Mouse (Mus musculus): ENCODE measurements around the gene Crtap.

The Crtap gene

DNA sequence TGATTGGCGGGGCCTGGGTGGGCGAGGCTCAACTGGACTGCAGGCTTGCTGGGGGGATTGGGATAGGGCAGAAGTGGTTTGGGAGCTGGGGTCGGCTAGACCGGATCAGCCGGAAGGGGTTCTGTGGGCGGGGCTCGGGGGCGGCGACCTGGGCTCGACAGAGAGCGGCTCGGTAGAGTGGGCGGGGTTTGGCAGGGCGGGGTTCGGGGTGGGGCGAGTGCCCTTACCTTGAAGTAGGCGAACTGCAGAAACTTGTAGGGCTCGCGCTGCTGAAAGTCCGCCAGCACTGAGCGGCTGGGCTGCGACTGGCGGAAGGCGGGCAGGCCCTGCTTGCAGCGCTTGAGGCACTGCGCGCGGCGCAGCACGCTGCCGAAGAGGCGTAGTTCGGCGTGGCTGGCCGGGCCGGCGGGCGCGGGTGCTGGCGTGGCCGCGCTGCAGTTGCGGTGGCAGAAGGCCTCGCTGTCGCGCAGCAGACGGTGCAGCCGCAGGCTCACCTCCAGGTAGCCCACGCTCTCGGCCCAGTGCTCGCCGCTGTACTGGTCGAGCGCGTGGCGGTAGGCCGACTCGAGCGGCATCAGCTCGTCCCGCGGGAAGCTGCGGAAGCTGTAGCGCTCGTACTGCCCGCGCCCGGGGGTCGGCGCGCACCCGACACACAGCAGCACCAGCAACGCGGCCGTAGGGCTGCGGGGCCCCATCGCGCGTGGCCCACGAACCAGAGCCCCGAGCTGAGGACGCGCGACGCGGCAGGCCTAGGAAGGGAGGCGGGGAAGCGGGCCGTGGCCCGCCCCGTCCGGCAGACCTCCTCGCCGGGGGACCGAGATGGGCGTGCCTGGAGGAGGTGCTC lies at the start of gene Crtap:
TSS of gene Crtap (minus strand) at position 771 of the 844 bp plus-strand sequence.
- DNase-seq (ENCODE audit: low read depth, low spot score): peak; percentile 96

- peak; percentile 45 for DNase-seq (ENCODE audit: low read depth, low spot score)
Measured at GRCm38 (mm10) chr9:114435668-114436067, 45.2 kb upstream of the Crtap start.

GRCm38 (mm10) chr9:114428103-114428834 lies 37.8 kb upstream of the Crtap start:
- DNase-seq (ENCODE audit: low read depth, low spot score): no peak

- DNase-seq (ENCODE audit: low read depth, low spot score): no peak
Measured at GRCm38 (mm10) chr9:114427425-114427824, 37.0 kb upstream of the Crtap start.

DNA sequence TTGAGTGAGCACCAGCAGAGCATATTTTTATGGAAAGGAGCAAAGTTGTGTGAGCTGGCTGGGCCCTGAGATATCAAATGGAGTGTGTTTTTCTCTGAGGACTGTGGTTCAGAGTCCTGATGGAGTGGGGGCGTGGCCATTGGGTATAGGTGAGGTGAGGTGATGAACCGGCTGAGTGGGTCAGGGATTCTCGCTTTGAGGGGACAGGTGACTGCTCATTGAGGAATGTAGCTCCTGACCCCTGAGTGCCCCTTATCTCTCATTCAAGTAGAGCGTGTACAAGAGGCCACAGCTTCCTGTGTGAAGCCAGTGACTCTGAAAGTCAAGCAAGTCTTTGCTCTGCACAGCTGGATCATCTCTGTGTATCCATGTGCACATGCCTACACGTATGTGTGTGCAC lies 35.7 kb upstream of the Crtap start:
- DNase-seq (ENCODE audit: low read depth, low spot score): no peak

DNA sequence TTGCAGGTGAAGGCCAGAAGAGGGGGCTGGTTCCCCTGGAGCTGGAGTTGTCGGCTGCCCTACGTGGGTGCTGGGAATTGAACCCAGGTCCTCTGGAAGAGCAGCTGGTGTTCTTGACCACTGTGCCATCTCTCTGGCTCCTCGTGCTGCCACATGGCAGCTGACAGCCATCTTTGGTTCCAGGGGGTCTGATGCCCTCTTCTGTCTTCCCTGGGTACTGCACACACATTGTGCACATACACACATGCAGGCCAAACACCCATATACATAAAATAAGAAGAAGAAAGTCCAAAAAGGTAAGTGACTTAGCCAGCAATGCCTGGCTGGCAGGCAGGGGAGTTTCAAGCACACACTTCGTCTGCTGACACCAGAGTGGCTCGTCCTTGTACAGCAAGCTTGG lies 35.1 kb upstream of the Crtap start:
- DNase-seq (ENCODE audit: low read depth, low spot score): peak; percentile 70

DNA sequence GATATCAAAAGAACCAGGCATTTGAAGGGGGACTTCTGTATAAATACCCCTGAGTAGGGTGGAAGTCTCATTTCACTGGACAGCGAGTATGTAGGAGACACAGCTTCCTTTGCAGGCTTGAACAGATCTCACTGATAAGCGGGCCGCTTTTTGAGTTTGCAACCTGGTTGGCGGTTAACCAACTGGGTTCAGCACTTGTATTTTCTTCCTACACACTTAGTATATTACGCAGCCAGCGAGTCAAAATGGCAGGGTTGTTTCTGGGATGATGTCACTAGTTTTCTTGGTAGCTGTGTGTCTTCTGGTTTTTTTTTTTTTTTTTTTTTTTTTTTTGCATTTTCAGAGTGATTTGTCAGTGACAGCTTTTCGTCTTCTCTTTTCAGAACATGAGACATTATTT lies 31.3 kb upstream of the Crtap start:
- DNase-seq (ENCODE audit: low read depth, low spot score): no peak

DNA sequence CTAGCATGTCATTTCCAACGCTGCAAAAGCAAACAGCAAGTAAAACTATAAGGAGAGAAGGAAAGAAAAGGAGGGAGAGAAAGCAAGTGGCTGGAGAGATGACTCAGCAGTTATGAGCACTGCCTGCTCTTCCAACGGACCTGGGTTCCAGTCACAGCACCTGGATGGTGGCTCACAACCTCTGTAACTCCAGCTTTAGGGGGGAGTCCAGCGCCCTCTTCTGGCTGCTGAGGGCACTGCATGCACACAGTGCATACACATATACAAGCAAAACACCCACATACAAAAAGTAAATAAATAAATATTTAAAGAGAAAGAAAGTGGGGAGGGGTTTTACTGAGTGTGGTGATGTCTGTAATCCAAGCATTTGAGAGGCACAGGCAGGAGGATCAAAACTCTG lies 30.6 kb upstream of the Crtap start:
- DNase-seq (ENCODE audit: low read depth, low spot score): peak; percentile 51

- DNase-seq (ENCODE audit: low read depth, low spot score): peak; percentile 48
Measured at GRCm38 (mm10) chr9:114420443-114420842, 30.0 kb upstream of the Crtap start.

DNA sequence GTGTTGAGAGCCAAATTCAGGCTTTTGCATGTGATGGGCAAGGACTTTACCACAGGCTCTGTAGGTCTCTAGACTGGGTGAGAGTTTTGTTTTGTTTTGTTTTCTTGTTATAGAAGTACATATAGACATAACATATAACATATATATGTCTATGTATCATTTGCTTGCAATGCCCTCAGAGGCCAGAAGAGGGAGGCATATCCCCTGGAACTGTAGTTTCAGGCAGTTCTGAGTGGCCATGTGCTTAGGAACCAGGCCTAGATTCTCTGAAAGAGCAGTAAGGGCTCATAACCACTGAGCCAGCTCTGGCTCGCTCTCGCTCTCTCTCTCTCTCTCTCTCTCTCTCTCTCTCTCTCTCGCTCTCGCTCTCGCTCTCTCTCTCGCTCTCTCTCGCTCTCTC lies 27.7 kb upstream of the Crtap start:
- DNase-seq (ENCODE audit: low read depth, low spot score): peak; percentile 59

DNA sequence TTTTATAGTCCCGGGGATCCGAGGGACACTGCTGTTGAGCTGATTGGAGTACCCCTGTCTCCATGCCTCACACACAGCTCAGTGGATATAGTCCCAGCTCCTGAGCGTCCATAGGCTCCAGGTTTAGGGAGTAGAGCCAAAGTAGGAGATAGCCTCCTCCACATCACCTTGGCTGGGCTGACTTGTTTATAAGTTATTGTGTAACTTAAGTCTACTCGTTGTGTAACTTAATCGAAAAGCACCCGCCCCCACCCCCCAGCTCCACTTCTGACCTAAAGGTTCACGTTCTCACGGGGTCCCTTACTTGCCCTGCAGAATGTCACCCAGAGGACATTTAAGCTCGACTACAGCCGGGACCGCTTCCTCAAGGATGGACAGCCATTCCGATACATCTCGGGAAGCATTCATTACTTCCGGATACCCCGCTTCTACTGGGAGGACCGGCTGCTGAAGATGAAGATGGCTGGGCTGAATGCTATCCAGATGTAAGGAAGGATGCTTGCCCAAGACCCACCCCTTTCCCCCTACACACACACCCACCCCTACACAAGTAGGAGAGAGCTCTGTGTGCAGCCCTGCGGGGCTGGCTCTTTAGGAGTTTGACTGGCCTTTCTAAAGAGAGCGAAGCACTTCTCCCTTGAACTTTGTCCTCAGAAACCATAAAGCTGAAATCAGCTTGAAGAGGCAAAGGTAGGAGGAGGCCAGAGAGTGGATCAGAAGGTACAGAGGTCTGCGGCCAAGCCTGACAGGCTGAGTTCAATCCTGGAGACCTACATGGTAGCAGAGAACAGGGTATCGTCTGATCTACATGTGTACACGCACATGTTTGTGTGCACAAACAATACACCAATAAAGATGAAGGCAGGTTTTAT lies 26.4 kb upstream of the Crtap start:
- DNase-seq (ENCODE audit: low read depth, low spot score): no peak

DNA sequence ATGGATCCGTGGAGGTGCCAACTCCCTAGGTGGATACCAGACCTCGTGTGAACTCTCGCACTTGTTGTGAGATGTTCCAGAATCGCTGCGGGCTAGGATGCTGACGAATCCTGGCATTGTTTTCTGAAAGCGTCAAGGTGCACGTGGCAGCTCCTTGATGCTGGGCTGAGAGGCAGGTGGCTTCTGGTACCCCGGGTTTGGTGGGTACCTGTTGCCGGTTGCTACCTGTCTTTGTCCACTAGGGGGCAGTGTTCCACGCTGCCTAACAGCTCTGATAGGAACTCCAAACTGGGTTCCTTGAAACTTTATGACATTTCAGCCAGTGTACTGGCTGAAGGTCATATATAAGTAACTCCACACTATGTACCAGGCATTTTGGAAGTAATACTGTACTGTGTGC lies 25.2 kb upstream of the Crtap start:
- DNase-seq (ENCODE audit: low read depth, low spot score): no peak

- no peak for DNase-seq (ENCODE audit: low read depth, low spot score)
Measured at GRCm38 (mm10) chr9:114413866-114414265, 23.4 kb upstream of the Crtap start.

DNA sequence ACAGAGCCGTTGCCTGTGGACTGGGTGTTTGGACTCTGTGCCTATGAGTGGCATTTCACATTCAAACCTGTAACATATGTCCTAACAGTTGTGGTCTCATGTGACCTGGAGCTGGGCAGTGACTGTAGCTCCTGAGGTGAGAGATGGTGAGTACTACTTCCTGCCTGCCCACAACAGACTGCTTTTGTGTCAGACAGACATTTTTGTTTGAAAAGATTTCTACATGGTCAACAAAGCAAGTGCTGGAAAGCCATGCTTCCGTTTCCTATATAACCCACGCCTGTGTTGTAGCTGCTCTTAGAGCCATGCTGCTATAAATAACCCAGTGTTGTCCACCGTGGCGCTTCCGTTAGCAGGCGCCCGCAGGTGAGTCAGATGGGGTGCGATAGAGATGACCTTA lies 21.9 kb upstream of the Crtap start:
- no peak for DNase-seq (ENCODE audit: low read depth, low spot score)

DNA sequence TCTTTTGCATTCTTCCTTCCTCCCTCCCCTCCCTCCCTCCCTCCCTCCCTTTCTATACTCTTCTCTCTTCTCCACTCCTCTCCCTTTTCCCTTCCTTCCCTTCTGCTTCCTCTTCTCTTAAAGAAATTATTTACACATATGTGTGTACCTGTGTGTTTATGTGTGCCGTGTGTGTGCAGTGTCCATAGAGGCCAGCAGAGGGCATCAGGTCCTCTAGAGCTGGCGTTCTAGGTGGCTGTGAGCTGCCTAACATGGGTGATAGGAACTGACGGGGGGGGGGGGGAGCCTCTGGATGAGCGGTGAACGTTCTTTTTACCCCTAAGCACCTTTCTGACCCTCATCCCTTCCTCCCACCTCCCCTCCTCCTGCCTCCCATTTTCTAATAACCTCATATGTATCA lies 20.8 kb upstream of the Crtap start:
- DNase-seq (ENCODE audit: low read depth, low spot score): peak; percentile 56

- DNase-seq (ENCODE audit: low read depth, low spot score): no peak
Measured at GRCm38 (mm10) chr9:114410313-114410862, 19.9 kb upstream of the Crtap start.

- DNase-seq (ENCODE audit: low read depth, low spot score): no peak
Measured at GRCm38 (mm10) chr9:114407676-114408075, 17.2 kb upstream of the Crtap start.

GRCm38 (mm10) chr9:114401685-114402080 lies 11.2 kb upstream of the Crtap start:
- DNase-seq (ENCODE audit: low read depth, low spot score): peak; percentile 85

DNA sequence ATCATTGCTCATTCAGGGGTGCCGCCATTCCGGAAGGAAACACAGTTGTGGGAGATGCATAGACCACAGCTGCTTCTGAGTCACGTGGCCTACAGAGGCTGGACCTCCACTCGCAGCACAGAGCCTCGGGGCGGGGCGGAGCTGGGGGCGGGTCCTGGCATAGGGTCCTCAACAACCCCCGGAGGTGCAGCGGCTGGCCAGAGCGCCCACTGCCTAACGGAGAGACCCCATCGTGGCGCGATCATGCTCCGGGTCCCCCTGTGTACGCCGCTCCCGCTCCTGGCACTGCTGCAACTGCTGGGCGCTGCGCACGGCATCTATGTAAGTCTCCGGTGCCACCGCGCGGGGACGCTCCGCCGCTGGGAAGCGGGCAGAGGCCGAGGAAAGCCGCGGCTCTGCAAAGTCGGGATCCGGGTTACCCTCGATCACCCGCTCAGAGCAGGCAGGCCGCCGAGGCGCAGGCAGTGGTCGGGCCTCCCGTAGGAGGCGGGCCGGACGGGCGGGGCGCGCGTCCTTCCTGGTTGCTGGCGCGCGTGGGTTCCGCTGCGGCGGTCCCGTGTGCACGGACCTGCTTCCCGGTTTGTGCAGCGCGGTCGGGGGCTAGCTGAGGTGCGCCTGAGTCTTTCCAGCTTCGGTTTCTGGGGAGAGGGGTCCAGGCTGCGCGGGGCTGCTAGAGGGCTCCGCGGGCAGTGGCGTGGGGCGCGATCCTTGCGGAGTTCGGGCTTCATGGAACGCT lies 10.6 kb upstream of the Crtap start, which contains the start of the genes Glb1 and Tmppe:
TSS of gene Glb1 (plus strand) at position 128 of the 736 bp plus-strand sequence.
TSS of gene Tmppe (plus strand) at position 157 of the 736 bp plus-strand sequence.
- DNase-seq (ENCODE audit: low read depth, low spot score): peak; percentile 96

GRCm38 (mm10) chr9:114400588-114400948 lies 10.1 kb upstream of the Crtap start:
- no peak for DNase-seq (ENCODE audit: low read depth, low spot score)

DNA sequence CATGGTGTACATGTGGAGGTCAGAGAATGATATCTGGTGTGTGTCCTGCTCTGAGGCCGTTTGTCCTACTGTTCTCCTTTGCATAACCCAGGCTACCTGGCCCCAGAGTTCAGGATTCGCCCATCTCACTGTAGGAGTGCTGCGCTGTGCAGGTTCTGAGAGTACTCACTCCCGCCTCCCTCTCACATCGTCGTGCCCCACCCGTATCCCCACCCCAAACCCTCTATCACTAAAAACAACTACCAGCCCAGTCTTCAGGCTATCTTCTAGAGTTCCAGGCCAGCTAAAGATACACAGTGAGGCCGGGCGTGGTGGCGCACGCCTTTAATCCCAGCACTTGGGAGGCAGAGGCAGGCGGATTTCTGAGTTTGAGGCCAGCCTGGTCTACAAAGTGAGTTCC lies 9.2 kb upstream of the Crtap start:
- peak; percentile 58 for DNase-seq (ENCODE audit: low read depth, low spot score)
